Mouse (Mus musculus) heart, embryonic 11.5 days (tissue): ENCODE data around the gene Scn8a. TPM values are rescaled to one million over a fixed set of nuclear protein-coding genes. Genes with fewer than 3 reads are reported as not detected.

Source experiments
- ATAC-seq: fragments of 200-750 bp; cut with Nextera tagmentation; replicated peaks from 2 replicates; pipeline ENCODE4 v1.8.0; 2017; ENCODE audit warnings: moderate library complexity; ENCODE audit not compliant: insufficient number of reproducible peaks, low FRiP score, low TSS enrichment
- H3K27ac ChIP-seq: fragments of 300-500 bp; sonication (generic); 2 replicates; pipeline ENCODE4 v1.5.1; 2014; ENCODE audit warnings: mild to moderate bottlenecking, low read depth, low read length
- H3K27me3 ChIP-seq: fragments of 300-500 bp; sonication (generic); 2 replicates; pipeline ENCODE4 v1.6.1; 2014; ENCODE audit warnings: mild to moderate bottlenecking, low read length, mixed read lengths; ENCODE audit not compliant: control insufficient read depth, insufficient read depth
- H3K36me3 ChIP-seq: fragments of 300-500 bp; sonication (generic); 2 replicates; pipeline ENCODE4 v1.6.1; 2014; ENCODE audit warnings: mild to moderate bottlenecking, low read length, moderate library complexity, mixed read lengths; ENCODE audit not compliant: control insufficient read depth, insufficient read depth
- H3K4me1 ChIP-seq: fragments of 300-500 bp; sonication (generic); 2 replicates; pipeline ENCODE4 v1.6.1; 2014; ENCODE audit warnings: low read length; ENCODE audit not compliant: control insufficient read depth, insufficient read depth
- H3K4me2 ChIP-seq: fragments of 300-500 bp; sonication (generic); 2 replicates; pipeline ENCODE4 v1.6.1; 2014; ENCODE audit warnings: mild to moderate bottlenecking, moderate library complexity
- H3K4me3 ChIP-seq: fragments of 300-500 bp; sonication (generic); 2 replicates; pipeline ENCODE4 v1.5.1; 2014; ENCODE audit warnings: low read depth, low read length
- H3K9ac ChIP-seq: fragments of 300-500 bp; sonication (generic); 2 replicates; pipeline ENCODE4 v1.6.1; 2014; ENCODE audit warnings: mild to moderate bottlenecking, low read depth, low read length, moderate library complexity
- H3K9me3 ChIP-seq: fragments of 300-500 bp; sonication (generic); replicated peaks from 2 replicates; pipeline ENCODE4 v1.6.1; 2016; ENCODE audit warnings: low read length; ENCODE audit not compliant: control insufficient read depth
- WGBS: fragments of 180-500 bp; shearing (Covaris S2); extraction: QIAGEN DNeasy Blood & Tissue Kit; methylation state at CpG from one replicate; pipeline ENCODE4 v1.1.7; 2014; ENCODE audit not compliant: insufficient replicate concordance; 5-methylcytosine and 5-hydroxymethylcytosine counted together
- polyA plus RNA-seq: library from polyadenylated mRNA; unstranded; fragments of >200 nt; fragmentation: Nextera tagmentation; extraction: Ambion mirVana; gene quantifications from 2 replicates; pipeline ENCODE4 v1.2.1, GENCODE M21; 2014

Gene Scn8a
- polyA plus RNA-seq, 1 experiment from 2014 or later = 1.2 TPM

DNA sequence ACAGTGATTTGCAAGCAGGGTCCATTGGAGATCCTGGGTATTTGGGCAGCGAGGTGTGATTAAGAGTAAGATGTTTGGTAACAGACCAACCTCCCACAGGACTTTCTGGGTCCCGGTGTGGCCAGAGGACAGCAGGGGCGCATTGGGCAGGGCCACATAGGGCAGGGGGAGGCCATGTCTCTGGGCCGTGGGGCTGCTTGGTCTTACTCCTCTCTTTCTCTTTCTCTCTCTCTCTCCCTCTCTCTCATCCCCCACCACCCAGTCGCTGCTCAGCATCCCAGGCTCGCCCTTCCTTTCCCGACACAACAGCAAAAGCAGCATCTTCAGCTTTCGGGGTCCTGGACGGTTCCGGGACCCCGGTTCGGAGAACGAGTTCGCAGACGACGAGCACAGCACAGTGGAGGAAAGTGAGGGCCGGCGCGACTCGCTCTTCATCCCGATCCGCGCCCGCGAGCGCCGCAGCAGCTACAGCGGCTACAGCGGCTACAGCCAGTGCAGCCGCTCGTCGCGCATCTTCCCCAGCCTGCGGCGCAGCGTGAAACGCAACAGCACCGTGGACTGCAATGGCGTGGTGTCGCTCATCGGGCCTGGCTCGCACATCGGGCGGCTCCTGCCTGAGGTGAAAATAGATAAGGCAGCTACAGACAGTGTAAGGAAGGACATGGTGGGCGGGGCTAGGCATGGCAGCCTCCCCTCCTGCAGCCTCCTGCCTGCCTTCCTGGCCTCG lies 113.9 kb downstream of the Scn8a start:
- peak overlapping the region; percentile 88 for H3K4me2 ChIP-seq
- no peaks in the 10 kb centered on the region for H3K36me3 ChIP-seq
- under 1% methylated on average over 46 of the region's 46 CpGs for WGBS
- H3K27me3 ChIP-seq = peaks cover 11% of the 10 kb centered on the region; the same call in 1 of the 2 replicates
- peak overlapping the region; percentile 58 for H3K4me3 ChIP-seq
- H3K4me1 ChIP-seq = no peaks in the 10 kb centered on the region
- peak; percentile 74 for ATAC-seq
- no peak overlapping the region for H3K27ac ChIP-seq
- peak overlapping the region; percentile 63 for H3K9ac ChIP-seq
- H3K9me3 ChIP-seq = no peaks in the 10 kb centered on the region

DNA sequence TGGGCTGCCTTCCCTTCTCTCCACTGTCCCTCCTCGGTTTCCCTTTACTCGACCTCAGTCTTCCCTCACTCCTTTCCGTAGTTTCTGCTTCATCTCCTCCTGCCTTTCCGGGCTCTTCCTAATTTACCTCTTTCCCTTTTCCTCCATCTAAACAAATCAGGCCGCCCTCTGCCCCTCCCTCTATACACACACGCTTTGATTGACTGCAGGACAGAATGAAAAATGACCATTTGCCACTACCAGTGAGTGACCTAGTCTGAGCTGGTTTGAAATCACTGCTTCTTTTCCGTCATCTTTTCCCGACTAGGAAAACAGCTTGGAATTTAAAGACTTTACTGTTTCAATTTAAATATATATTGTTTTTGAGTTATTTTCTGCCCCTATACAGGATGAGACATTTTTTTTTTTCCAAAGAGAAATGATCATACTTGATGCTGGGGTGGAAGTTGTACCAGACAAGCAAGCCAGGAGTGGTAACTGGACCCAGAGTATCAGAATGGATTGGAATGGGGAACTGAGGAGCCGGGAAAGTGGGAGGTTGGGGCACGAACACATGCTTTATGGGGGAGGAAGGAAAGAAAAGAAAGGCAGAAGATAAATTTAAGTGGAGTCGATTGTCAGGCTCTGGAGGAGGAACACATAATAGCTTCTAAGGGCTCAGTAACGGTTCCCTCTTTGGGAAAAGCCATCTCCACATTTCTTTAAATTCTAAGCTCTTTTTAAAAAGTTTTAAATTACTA lies 114.7 kb downstream of the Scn8a start:
- no peak for ATAC-seq
- Histone ChIP-seq H3K4me3 (peak overlapping the region; percentile 58), H3K27me3 (peaks cover 11% of the 10 kb centered on the region; the same call in 1 of the 2 replicates), H3K9me3 (no peaks in the 10 kb centered on the region), H3K36me3 (no peaks in the 10 kb centered on the region), H3K4me1 (no peaks in the 10 kb centered on the region), H3K9ac (peak overlapping the region; percentile 63; the same call in 1 of the 2 replicates), H3K4me2 (peak overlapping the region; percentile 88), H3K27ac (no peak overlapping the region)
- WGBS = 21% methylated on average over 12 of the region's 12 CpGs

DNA sequence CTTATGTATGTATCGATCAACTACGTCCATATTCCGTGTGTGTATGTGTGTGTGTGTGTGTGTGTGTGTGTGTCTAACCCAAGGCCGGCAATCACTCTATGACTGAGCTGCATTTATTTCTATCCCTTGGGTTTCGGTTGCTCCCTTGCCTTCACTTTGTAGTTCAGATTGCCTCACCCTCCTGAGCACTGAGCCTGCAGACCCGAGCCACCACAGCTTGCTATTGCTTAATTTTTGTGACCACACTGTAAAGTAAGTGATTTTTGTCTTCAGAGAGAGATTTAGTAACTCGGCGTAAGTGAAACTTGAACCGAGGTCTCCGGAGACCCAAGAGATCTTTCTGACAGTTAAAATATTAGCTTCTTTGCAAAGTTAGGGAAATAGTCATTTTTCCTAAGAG lies 116.8 kb downstream of the Scn8a start:
- Histone ChIP-seq H3K4me2 (no peak overlapping the region), H3K27ac (no peak overlapping the region), H3K4me3 (no peak overlapping the region), H3K9ac (no peak overlapping the region), H3K36me3 (no peaks in the 10 kb centered on the region), H3K27me3 (peaks cover 11% of the 10 kb centered on the region; the same call in 1 of the 2 replicates), H3K9me3 (no peaks in the 10 kb centered on the region), H3K4me1 (no peaks in the 10 kb centered on the region)
- no peak for ATAC-seq
- WGBS = 88% methylated on average over 10 of the region's 10 CpGs

DNA sequence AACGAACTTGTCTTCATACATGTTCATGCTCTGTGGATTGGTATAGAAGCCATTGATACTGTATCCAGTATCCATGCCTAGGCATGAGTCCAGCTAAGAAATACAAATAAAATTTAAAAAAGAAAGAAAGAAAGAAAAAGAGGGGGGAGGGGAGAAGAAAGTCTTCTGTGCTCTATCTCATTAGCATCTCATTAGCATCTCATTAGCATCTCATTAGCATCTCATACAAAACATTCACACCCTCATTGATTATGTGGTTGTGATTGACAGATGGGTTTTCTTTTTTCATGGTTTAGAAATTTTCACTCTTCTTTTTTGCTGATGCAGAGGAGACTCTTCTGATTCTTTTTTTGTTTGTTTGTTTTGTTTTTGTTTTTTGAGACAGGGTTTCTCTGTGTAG lies 117.4 kb downstream of the Scn8a start:
- no peak for ATAC-seq
- WGBS = 85% methylated on average over 1 of the region's 1 CpGs
- H3K9me3 ChIP-seq = no peaks in the 10 kb centered on the region
- H3K27me3 ChIP-seq = peaks cover 11% of the 10 kb centered on the region; the same call in 1 of the 2 replicates
- no peak overlapping the region for H3K27ac ChIP-seq
- no peaks in the 10 kb centered on the region for H3K4me1 ChIP-seq
- no peak overlapping the region for H3K4me3 ChIP-seq
- no peaks in the 10 kb centered on the region for H3K36me3 ChIP-seq
- H3K9ac ChIP-seq = no peak overlapping the region
- no peak overlapping the region for H3K4me2 ChIP-seq

DNA sequence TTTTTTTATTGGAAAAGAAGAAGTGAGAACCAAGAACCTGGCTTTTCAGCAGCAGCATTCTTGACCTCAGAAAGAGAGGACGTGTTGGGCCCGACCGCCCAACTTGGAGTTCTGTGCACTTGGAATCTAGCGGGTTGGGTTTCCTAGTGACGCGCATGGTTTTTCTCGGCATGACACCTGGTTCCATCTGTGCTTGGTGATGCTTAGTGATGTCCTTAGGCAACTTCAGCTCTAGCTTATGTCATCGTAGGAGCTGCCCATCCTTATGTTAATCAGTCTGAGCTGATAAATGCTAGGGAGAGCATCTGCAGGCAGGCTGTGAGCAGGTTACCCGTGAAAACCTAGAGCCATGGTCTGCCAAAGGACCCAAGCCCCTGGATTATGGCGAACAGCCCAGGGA lies 120.6 kb downstream of the Scn8a start:
- no peak overlapping the region for H3K27ac ChIP-seq
- no peaks in the 10 kb centered on the region for H3K36me3 ChIP-seq
- WGBS = 81% methylated on average over 10 of the region's 10 CpGs
- H3K9me3 ChIP-seq = no peaks in the 10 kb centered on the region
- no peak overlapping the region for H3K4me2 ChIP-seq
- H3K27me3 ChIP-seq = no peaks in the 10 kb centered on the region; the same call in 1 of the 2 replicates
- no peak overlapping the region for H3K4me3 ChIP-seq
- no peak for ATAC-seq
- H3K9ac ChIP-seq = no peak overlapping the region
- H3K4me1 ChIP-seq = no peaks in the 10 kb centered on the region

DNA sequence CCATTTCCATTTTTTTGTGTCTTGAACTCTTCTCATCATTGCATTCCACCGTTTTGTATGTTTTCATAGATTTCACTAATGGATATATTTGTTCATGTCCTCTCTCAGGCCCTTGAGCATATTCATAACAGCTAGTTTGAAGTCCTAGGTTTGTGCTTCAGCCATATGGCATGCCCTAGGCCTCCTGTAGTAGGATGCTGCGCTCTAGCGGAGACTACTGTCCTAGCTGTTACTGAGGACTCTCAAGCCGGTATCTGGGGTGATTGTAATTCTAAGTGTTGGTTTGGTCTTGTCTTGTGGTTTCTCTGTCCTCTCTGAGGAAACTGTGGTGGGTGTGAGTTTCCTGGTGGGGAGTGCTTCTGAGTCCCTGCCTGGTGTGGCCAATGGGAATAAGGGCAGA lies 127.4 kb downstream of the Scn8a start:
- Histone ChIP-seq H3K4me3 (no peak overlapping the region), H3K9ac (no peak overlapping the region), H3K27ac (no peak overlapping the region), H3K4me1 (no peaks in the 10 kb centered on the region), H3K27me3 (no peaks in the 10 kb centered on the region; the same call in 1 of the 2 replicates), H3K36me3 (no peaks in the 10 kb centered on the region), H3K4me2 (no peak overlapping the region), H3K9me3 (no peaks in the 10 kb centered on the region)
- ATAC-seq = no peak
- WGBS = 22% methylated on average over 4 of the region's 4 CpGs

DNA sequence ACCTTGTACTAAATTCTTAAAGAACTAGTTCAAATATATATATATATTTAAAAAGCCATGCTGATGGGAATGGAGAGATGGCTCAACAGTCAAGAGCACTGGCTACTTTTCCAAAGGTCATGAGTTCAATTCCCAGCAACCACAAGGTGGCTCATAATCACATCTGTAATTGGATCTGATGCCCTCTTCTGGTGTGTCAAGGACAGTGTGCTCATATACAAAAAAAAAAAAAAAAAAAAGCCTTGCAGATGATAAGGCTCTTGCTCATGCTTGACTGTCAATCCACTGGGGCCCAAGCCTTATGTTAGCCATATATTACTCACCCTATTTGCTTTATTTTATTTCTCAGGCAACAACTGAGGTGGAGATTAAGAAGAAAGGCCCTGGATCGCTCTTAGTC lies 132.0 kb downstream of the Scn8a start:
- H3K4me3 ChIP-seq = no peak overlapping the region
- H3K27me3 ChIP-seq = no peaks in the 10 kb centered on the region
- H3K27ac ChIP-seq = no peak overlapping the region
- H3K9me3 ChIP-seq = no peaks in the 10 kb centered on the region
- no peaks in the 10 kb centered on the region for H3K4me1 ChIP-seq
- no peaks in the 10 kb centered on the region for H3K36me3 ChIP-seq
- H3K9ac ChIP-seq = no peak overlapping the region
- H3K4me2 ChIP-seq = no peak overlapping the region
- no peak for ATAC-seq
- WGBS = 88% methylated on average over 1 of the region's 1 CpGs

DNA sequence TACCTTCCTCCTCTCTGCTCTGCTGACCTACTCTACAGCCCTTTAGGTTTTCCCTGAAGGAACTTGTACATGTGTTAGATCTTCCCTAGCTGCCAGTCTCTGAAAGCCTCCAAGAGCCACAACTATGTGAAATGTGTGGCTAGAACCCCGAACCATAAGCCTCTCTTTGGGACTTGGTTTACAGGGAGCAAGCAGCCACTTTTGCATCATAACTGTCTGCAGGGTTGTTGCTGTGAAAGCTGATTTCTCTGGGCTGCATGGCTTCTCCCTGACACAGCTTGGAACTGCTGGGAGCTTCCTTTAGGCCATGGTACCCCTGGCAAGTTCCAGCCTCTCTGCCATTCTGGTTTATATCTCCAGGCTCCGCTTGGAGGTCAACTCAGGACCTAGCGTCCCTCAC lies 132.8 kb downstream of the Scn8a start:
- H3K9me3 ChIP-seq = no peaks in the 10 kb centered on the region
- H3K4me2 ChIP-seq = no peak overlapping the region
- H3K4me3 ChIP-seq = no peak overlapping the region
- no peak for ATAC-seq
- no peak overlapping the region for H3K9ac ChIP-seq
- H3K4me1 ChIP-seq = 0 out of 2 replicates have a peak, but pooled peaks cover 3% of the 10 kb centered on the region
- WGBS = 91% methylated on average over 3 of the region's 3 CpGs
- H3K27ac ChIP-seq = no peak overlapping the region
- H3K36me3 ChIP-seq = no peaks in the 10 kb centered on the region
- 0 out of 2 replicates have a peak, but pooled peaks cover 1% of the 10 kb centered on the region for H3K27me3 ChIP-seq
